Mouse (Mus musculus) cortical plate, adult 2 months (tissue): ENCODE measurements at regions not wholly inside any gene's neighbourhood (a gene's known extent, or its start where the extent isn't known, plus 50 kb on each side); places are given as distances from the start of the nearest gene placed in this dataset.

Experiments
- H3K27ac ChIP-seq: fragments of 200-500 bp; 2 replicates; pipeline ENCODE4 v1.5.1; 2012; ENCODE audit warnings: low read length, control low read depth, inconsistent platforms; ENCODE audit not compliant: insufficient read depth
- H3K4me1 ChIP-seq: fragments of 200-500 bp; 2 replicates; pipeline ENCODE4 v1.6.1; 2011; ENCODE audit warnings: low read length; ENCODE audit not compliant: control insufficient read depth, insufficient read depth
- H3K4me3 ChIP-seq: fragments of 200-500 bp; 2 replicates; pipeline ENCODE4 v1.5.1; 2011; ENCODE audit warnings: mild to moderate bottlenecking, low read length, control low read depth; ENCODE audit not compliant: insufficient read depth
- CTCF ChIP-seq: fragments of 200-500 bp; IDR thresholded peaks from 2 replicates; pipeline ENCODE4 v1.5.1; 2011; ENCODE audit warnings: mild to moderate bottlenecking, control low read depth, low read length; ENCODE audit not compliant: insufficient read depth; ENCODE audit errors: extremely low read depth
- POLR2A ChIP-seq: fragments of 200-500 bp; IDR thresholded peaks from 2 replicates; pipeline ENCODE4 v1.6.1; 2011; ENCODE audit warnings: mild to moderate bottlenecking, low read length, control low read depth; ENCODE audit not compliant: insufficient read depth; ENCODE audit errors: extremely low read depth

GRCm38 (mm10) chr16:5766771-5767421, 118.3 kb upstream of the Rbfox1 start:
- 0 out of 2 replicates have a peak overlapping the region, but pooled peaks have one; percentile 10 for H3K27ac ChIP-seq
- no peak overlapping the region for H3K4me3 ChIP-seq
- peaks cover 3% of the 10 kb centered on the region; the same call in 1 of the 2 replicates for H3K4me1 ChIP-seq
- no peak for TF ChIP-seq POLR2A
- TF ChIP-seq CTCF, result no peak

- Histone ChIP-seq H3K4me3 (no peak overlapping the region), H3K27ac (no peak overlapping the region), H3K4me1 (peaks cover 3% of the 10 kb centered on the region; the same call in 1 of the 2 replicates)
- TF ChIP-seq CTCF (no peak), POLR2A (no peak)
Observed at GRCm38 (mm10) chr16:5765143-5765542, 120.0 kb upstream of the Rbfox1 start.

DNA sequence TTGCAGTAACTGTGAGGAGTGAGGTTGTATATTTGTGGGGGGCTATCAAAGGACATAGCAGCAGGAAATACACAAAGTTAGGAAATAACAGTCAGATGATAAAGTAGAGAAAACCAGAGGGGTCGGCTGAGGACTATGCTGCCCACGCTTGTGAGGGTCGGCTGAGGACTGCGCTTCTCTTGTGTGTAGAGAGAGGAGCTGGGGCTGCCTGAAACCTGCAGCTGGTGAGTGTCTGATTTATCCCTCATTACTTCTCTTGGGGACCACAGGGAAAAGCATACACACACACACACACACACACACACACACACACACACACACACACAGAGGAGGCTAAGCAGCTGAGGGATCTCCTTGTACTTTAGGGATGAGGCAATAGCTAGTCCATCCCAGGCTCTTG, 124.3 kb upstream of the Rbfox1 start:
- Histone ChIP-seq H3K4me1 (no peaks in the 10 kb centered on the region), H3K4me3 (no peak overlapping the region), H3K27ac (no peak overlapping the region)
- TF ChIP-seq POLR2A (no peak), CTCF (no peak)

DNA sequence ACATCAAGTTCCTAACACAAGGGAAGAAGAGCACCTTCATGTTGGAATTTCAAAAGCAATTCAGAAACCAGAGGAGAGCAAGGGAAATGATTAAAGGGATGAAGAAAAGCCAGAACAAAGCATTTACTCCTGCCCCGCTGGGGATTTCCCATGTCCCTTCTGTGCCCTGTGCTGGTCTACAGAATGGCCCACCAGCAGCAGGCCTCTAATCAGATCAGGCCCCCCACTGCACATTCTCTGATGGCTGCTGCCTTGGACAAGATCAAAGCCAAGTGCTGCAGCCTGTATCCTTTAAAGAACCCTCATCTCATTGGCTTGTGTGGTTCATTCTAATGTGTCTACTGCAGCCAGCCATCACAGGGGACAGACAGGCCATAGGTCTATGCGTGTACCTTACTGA, 126.1 kb upstream of the Rbfox1 start:
- Histone ChIP-seq H3K4me1 (no peaks in the 10 kb centered on the region), H3K4me3 (no peak overlapping the region), H3K27ac (no peak overlapping the region)
- TF ChIP-seq POLR2A, result no peak
- TF ChIP-seq CTCF, result no peak

DNA sequence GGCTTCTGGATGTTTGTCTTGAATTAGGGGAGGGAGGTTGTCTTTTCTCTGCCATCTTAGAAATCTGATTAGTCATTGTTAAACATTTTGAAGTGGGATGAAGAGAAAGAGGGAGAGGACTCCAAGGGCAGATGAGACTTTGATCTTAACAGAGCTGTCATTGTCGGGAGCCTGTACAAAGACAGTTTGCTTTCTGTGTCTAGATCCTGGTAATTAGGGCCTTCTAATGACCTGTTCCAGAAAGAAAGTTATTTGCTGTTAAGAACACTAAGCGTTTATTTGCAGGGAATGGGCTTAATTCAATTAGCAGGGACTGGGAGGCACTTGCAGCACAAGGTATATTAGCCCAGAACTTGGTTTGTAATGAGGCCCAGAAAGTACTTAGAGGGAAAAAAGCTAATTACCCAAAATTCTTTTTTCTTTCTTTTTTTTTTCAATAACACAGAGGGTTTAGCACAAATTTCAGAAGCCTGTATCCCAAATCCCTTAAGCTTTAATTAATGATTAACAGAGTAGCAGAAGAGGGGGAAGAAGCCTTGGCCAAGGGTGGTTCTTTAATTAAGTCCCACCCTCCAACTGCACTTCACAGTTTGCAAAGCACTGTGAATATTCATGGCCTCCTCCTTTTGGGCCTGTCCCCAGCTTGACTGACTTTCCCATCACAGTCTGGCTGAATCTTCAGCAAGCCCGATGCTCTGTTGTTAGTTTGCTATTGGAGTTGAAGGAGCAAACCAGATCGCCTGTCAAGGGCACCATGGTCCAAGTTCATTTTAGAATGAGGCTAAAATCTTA, 142.2 kb upstream of the Rbfox1 start:
- TF ChIP-seq POLR2A (no peak), CTCF (no peak)
- Histone ChIP-seq H3K4me3 (no peak overlapping the region), H3K27ac (no peak overlapping the region), H3K4me1 (0 out of 2 replicates have a peak, but pooled peaks cover 2% of the 10 kb centered on the region)

- 0 out of 2 replicates have a peak, but pooled peaks cover 2% of the 10 kb centered on the region for H3K4me1 ChIP-seq
- no peak overlapping the region for H3K27ac ChIP-seq
- no peak overlapping the region for H3K4me3 ChIP-seq
- TF ChIP-seq CTCF, result no peak
- no peak for TF ChIP-seq POLR2A
Observed at GRCm38 (mm10) chr16:5740776-5741175, 144.4 kb upstream of the Rbfox1 start.

DNA sequence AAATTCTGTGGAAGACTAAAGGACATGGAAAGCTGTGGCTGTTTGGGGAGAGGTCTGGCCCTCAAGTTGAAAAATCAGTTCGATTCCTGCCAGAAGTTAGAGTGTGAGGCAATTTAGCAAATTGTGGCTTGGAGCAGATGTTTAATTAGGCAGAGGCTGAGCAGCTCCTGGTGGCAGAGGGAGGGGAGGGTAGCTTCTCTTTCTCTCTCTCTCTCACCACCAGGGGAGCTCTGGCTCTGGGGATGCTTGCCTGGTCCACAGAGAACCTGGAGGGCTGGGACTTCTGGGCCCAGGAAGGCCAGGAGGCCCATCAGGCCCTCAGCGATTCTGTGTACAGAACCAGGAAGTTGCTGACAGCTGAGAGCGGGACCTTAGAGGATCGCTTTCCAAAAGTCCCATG, 151.5 kb upstream of the Rbfox1 start:
- Histone ChIP-seq H3K27ac (no peak overlapping the region), H3K4me1 (no peaks in the 10 kb centered on the region), H3K4me3 (no peak overlapping the region)
- TF ChIP-seq CTCF (peak; percentile 44), POLR2A (no peak)

DNA sequence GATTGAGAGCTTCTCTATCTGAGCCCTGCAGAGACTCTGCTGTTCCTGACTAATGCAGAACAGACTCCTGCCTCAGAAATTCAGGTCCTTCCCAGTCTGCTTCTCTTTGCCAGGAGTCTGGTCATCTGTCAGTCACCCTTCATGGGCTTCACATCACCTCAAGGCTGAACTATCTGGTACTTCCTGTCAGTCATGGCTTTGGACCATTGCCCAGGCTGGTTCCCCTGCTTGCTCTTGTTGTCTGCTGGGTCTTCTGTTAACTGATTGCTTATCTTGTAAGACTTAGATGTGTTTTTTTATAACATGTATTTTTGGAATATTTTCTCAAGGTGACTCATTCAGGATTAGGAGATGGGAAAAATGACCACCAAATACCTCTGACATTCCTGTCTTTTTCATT, 162.6 kb upstream of the Rbfox1 start:
- TF ChIP-seq POLR2A, result no peak
- H3K27ac ChIP-seq, result no peak overlapping the region
- no peaks in the 10 kb centered on the region for H3K4me1 ChIP-seq
- no peak overlapping the region for H3K4me3 ChIP-seq

GRCm38 (mm10) chr16:5713476-5713875, 171.7 kb upstream of the Rbfox1 start:
- no peak for TF ChIP-seq CTCF
- no peak for TF ChIP-seq POLR2A
- H3K4me1 ChIP-seq, result no peaks in the 10 kb centered on the region
- no peak overlapping the region for H3K4me3 ChIP-seq
- no peak overlapping the region for H3K27ac ChIP-seq

GRCm38 (mm10) chr16:5709831-5710230, 175.3 kb upstream of the Rbfox1 start:
- Histone ChIP-seq H3K4me1 (no peaks in the 10 kb centered on the region), H3K4me3 (no peak overlapping the region), H3K27ac (no peak overlapping the region)
- no peak for TF ChIP-seq POLR2A
